Mouse (Mus musculus): ENCODE results near the gene Lce1d. TPM values are rescaled to one million over a fixed set of nuclear protein-coding genes. Genes with fewer than 3 reads are reported as not detected.

Lce1d gene
- polyA plus RNA-seq, 1 experiment from 2014 or later: not detected

GRCm38 (mm10) chr3:92638653-92638991 lies 48.4 kb downstream of the Lce1d start:
- ATAC-seq (ENCODE audit: low FRiP score): no peak
- Histone ChIP-seq H3K27me3 (no peaks in the 10 kb centered on the region), H3K4me2 (no peak overlapping the region), H3K4me1 (no peaks in the 10 kb centered on the region), H3K9ac (no peak overlapping the region), H3K27ac (no peak overlapping the region), H3K9me3 (no peaks in the 10 kb centered on the region), H3K36me3 (replicated peaks) (no peaks in the 10 kb centered on the region), H3K4me3 (replicated peaks) (no peak overlapping the region)
- 68% methylated on average over 3 of the region's 3 CpGs for WGBS

DNA sequence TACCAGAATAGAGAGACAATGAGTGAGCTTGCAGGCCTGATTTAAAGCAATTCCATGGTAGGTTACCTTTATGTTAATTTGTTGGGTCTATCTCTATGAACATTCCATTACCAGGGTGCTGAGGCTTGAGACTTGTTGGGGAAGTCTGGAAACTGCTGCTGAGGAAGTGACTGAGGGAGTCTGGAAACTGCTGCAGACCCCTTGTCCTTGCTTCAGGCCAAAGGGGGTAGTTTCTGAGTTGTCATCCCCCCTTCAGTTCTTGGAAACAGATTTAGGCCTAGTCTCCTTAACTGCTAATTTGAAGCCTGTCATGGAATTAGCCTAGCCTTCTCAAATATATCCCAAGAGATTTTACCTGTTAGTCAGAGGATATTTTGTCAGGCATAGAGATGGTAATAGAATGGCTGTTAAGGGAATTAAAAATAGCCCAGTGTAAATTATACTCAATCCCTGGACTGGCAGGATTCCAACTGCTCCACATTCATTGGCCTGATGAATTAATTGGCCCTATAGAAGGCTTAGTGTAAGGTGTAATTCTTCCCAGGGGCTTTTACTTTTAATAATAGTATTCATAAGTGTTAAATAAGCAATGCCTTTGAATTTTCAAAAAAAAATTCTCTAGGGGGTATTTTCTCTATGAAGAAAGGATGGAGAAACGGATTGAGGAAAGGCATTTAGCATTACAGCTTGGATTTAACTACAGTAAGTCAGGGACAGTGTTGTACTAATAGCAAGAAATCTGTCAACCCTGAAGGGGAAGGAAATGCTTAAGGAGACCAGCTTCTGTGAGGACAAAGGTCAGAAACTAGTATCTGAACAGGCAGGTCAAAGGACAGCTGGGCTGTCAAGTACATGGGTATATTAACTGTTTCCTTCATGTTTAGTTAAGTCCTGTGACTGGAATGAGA lies 49.0 kb downstream of the Lce1d start:
- Histone ChIP-seq H3K27ac (no peak overlapping the region), H3K4me1 (no peaks in the 10 kb centered on the region), H3K4me3 (replicated peaks) (no peak overlapping the region), H3K4me2 (no peak overlapping the region), H3K9me3 (no peaks in the 10 kb centered on the region), H3K36me3 (replicated peaks) (no peaks in the 10 kb centered on the region), H3K27me3 (no peaks in the 10 kb centered on the region), H3K9ac (no peak overlapping the region)
- peak; percentile 86; the same call in 1 of the 2 replicates for ATAC-seq (ENCODE audit: low FRiP score)
- 20% methylated on average over 1 of the region's 1 CpGs for WGBS

Other genes starting within 250 kb of the Lce1d start
- not detected in 2 replicates for gene Sprr1b, start 248.4 kb downstream of the Lce1d start, polyA plus RNA-seq (2016; fragmentation: Nextera tagmentation; extraction: Ambion mirVana)
- gene Sprr3, start 228.5 kb downstream of the Lce1d start, polyA plus RNA-seq (2016; fragmentation: Nextera tagmentation; extraction: Ambion mirVana): not detected in 2 replicates
- not detected in 2 replicates for gene Sprr1a, start 201.3 kb downstream of the Lce1d start, polyA plus RNA-seq (2016; fragmentation: Nextera tagmentation; extraction: Ambion mirVana)
- gene Sprr4, start 186.7 kb downstream of the Lce1d start, polyA plus RNA-seq (2016; fragmentation: Nextera tagmentation; extraction: Ambion mirVana): not detected in 2 replicates
- not detected in 2 replicates for gene 2310046K23Rik, start 152.7 kb downstream of the Lce1d start, polyA plus RNA-seq (2016; fragmentation: Nextera tagmentation; extraction: Ambion mirVana)
- gene Ivl, start 113.5 kb downstream of the Lce1d start, polyA plus RNA-seq (2016; fragmentation: Nextera tagmentation; extraction: Ambion mirVana): not detected in 2 replicates
- not detected in 2 replicates for gene Smcp, start 98.2 kb downstream of the Lce1d start, polyA plus RNA-seq (2016; fragmentation: Nextera tagmentation; extraction: Ambion mirVana)
- gene 2210017I01Rik, start 79.7 kb downstream of the Lce1d start, polyA plus RNA-seq (2016; fragmentation: Nextera tagmentation; extraction: Ambion mirVana): not detected in 2 replicates
- not detected in 2 replicates for gene Lce6a, start 65.5 kb downstream of the Lce1d start, polyA plus RNA-seq (2016; fragmentation: Nextera tagmentation; extraction: Ambion mirVana)
- not detected in 2 replicates for gene Lce1a1, start 38.9 kb downstream of the Lce1d start, polyA plus RNA-seq (2016; fragmentation: Nextera tagmentation; extraction: Ambion mirVana)
- gene Lce1b, start 30.3 kb downstream of the Lce1d start, polyA plus RNA-seq (2016; fragmentation: Nextera tagmentation; extraction: Ambion mirVana): not detected in 2 replicates
- gene Lce1a2, start 16.9 kb downstream of the Lce1d start, polyA plus RNA-seq (2016; fragmentation: Nextera tagmentation; extraction: Ambion mirVana): not detected in 2 replicates
- not detected in 2 replicates for gene Lce1c, start 8.0 kb downstream of the Lce1d start, polyA plus RNA-seq (2016; fragmentation: Nextera tagmentation; extraction: Ambion mirVana)
- gene Lce1e, start 21.9 kb upstream of the Lce1d start, polyA plus RNA-seq (2016; fragmentation: Nextera tagmentation; extraction: Ambion mirVana): not detected in 2 replicates
- not detected in 2 replicates for gene Lce1f, start 33.1 kb upstream of the Lce1d start, polyA plus RNA-seq (2016; fragmentation: Nextera tagmentation; extraction: Ambion mirVana)
- gene Gm38119, start 51.9 kb upstream of the Lce1d start, polyA plus RNA-seq (2016; fragmentation: Nextera tagmentation; extraction: Ambion mirVana): not detected in 2 replicates
- not detected in 2 replicates for gene Lce1g, start 65.1 kb upstream of the Lce1d start, polyA plus RNA-seq (2016; fragmentation: Nextera tagmentation; extraction: Ambion mirVana)
- gene Lce1h, start 77.9 kb upstream of the Lce1d start, polyA plus RNA-seq (2016; fragmentation: Nextera tagmentation; extraction: Ambion mirVana): not detected in 2 replicates
- gene Lce1i, start 91.7 kb upstream of the Lce1d start, polyA plus RNA-seq (2016; fragmentation: Nextera tagmentation; extraction: Ambion mirVana): not detected in 2 replicates
- not detected in 2 replicates for gene Lce1j, start 103.3 kb upstream of the Lce1d start, polyA plus RNA-seq (2016; fragmentation: Nextera tagmentation; extraction: Ambion mirVana)
- gene Lce1k, start 120.7 kb upstream of the Lce1d start, polyA plus RNA-seq (2016; fragmentation: Nextera tagmentation; extraction: Ambion mirVana): not detected in 2 replicates
- not detected in 2 replicates for gene Kprp, start 140.0 kb upstream of the Lce1d start, polyA plus RNA-seq (2016; fragmentation: Nextera tagmentation; extraction: Ambion mirVana)
- not detected in 2 replicates for gene Lce1l, start 164.1 kb upstream of the Lce1d start, polyA plus RNA-seq (2016; fragmentation: Nextera tagmentation; extraction: Ambion mirVana)
- not detected in 2 replicates for gene 2310050C09Rik, start 183.0 kb upstream of the Lce1d start, polyA plus RNA-seq (2016; fragmentation: Nextera tagmentation; extraction: Ambion mirVana)
- gene Lce3a, start 239.0 kb upstream of the Lce1d start, polyA plus RNA-seq (2016; fragmentation: Nextera tagmentation; extraction: Ambion mirVana): not detected in 2 replicates
- not detected in 2 replicates for gene Lce3b, start 245.8 kb upstream of the Lce1d start, polyA plus RNA-seq (2016; fragmentation: Nextera tagmentation; extraction: Ambion mirVana)

Measured in forebrain, embryonic 12.5 days (tissue).